Mouse (Mus musculus): ENCODE results near the gene Arhgef3.

DNA sequence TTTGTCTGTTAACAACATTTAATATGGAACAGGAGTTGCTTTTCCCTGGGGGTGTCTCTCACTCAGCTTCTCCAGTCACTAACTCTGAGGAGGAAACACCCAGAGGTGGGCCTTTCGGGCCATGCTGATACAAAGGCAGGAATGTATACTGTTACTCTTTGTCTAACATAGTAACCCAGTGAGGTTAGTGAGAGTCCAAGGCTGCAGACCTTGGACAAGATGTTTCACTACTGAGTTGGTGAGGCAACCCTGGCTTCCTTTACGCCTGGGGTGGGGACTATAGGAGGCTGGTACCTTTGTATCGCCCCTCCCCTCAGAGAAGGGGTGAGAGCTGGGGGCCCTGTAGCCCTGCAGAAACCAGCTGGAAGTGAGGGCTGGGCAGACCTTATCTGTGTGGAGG lies 7.9 kb downstream of the Arhgef3 start:
- TF ChIP-seq CTCF (IDR thresholded peaks at IDR 0.05; ENCODE audit: low read depth, low read length): no peak
- no peak for TF ChIP-seq GATA2 (IDR thresholded peaks at IDR 0.05; ENCODE audit: borderline replicate concordance, low read depth, low read length)
- TF ChIP-seq GATA1 (IDR thresholded peaks at IDR 0.05; ENCODE audit: borderline replicate concordance, low read length): no peak
- TF ChIP-seq TAL1 (conservative IDR thresholded peaks at IDR 0.05; ENCODE audit: low read depth, low read length): no peak
- TF ChIP-seq POLR2AphosphoS5 (IDR thresholded peaks at IDR 0.05; ENCODE audit: insufficient replicate concordance, low read depth, low read length): no peak

Measured in G1E (cell line).